ENCODE assay signal across 11 mouse cellular contexts in the genomic region with DNA sequence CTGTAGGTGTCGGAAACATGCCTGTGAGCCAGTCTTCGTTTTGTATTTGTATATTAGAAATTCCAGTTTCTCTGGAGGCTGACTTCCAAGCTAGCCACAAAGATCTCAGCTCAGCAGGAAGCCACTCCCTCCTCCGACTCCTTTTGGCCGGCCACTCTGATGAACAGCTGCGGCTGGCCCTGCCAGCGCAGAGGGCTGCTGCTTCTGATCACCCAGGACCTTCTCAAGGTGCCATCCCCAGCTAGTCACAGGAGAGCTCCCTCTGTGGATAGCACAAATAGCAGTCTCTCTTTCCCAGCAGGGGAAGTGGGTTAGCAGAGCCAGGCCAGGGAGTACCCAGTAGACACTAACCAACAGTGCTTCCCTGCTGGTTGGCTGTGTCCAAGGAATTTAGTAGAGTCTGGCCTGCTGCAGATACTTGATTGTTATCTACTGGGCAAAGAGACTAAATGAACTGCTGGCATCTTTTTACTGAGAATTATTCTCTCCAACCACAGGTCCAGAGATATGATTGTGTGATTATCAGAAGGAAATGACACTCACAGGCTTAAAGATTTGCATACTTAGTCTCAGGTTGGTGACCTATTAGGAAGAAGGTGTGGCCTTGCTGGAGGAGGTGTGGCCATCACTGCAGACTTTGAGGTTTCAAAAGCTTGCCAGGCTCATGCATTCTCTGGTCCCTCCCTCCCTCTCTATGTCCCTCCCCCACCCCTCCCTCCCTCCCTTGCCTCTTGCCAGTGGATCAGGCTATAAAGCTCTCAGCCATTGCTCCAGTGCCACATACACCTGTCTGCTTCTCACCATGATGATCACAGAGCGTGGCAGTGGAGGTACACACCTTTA. TPM values are rescaled to one million over a fixed set of nuclear protein-coding genes. Genes with fewer than 3 reads are reported as not detected.
DNase-seq lines count a peak whose midpoint lies in the region; ATAC-seq and TF ChIP-seq lines count a peak whose summit lies in the region.
"Had no signal": no experiment of that assay in that cellular context is flagged by ENCODE, and none has a peak within 500 bp of the region (broad histone marks: within the 10 kb centered on the region; RNA-seq: fewer than 3 reads in every experiment).

No protein-coding gene starts in this region.

- no peaks in the 10 kb centered on the region for H3K9me3 ChIP-seq in heart, embryonic 11.5 days (replicated peaks; ENCODE audit: control insufficient read depth, low read length)
- no peaks in the 10 kb centered on the region for H3K9me3 ChIP-seq in liver, embryonic 14.5 days (ENCODE audit: control insufficient read depth, low read length)
- H3K9me3 ChIP-seq in forebrain, embryonic 15.5 days: no peaks in the 10 kb centered on the region
- H3K9me3 ChIP-seq: hindbrain, embryonic 12.5 days had no signal

- 33% methylated on average over 7 of the region's 7 CpGs for WGBS in heart, embryonic 11.5 days (ENCODE audit: insufficient replicate concordance)
- WGBS in liver, embryonic 14.5 days (ENCODE audit: insufficient replicate concordance): 43% methylated on average over 7 of the region's 7 CpGs
- 54% methylated on average over 7 of the region's 7 CpGs for WGBS in forebrain, embryonic 15.5 days

- TF ChIP-seq EP300 in liver, embryonic 14.5 days (IDR thresholded peaks at IDR 0.05; ENCODE audit: low read depth): no peak

- TF ChIP-seq CTCF in bone marrow macrophage, adult 2 months (IDR thresholded peaks at IDR 0.05; ENCODE audit: low read depth, low read length): no peak
- no peak for TF ChIP-seq CTCF in liver, embryonic 14.5 days (IDR thresholded peaks at IDR 0.05; ENCODE audit: low read depth)

- no peak for ATAC-seq in heart, embryonic 11.5 days (replicated peaks; ENCODE audit: insufficient number of reproducible peaks, low FRiP score, low TSS enrichment)
- peak; percentile 67; the same call in 1 of the 2 replicates for ATAC-seq in liver, embryonic 14.5 days (ENCODE audit: insufficient read depth)
- no peak for ATAC-seq in forebrain, embryonic 15.5 days (replicated peaks)

- H3K4me2 ChIP-seq in heart, embryonic 11.5 days: no peak overlapping the region
- H3K4me2 ChIP-seq in liver, embryonic 14.5 days (ENCODE audit: low read depth): no peak overlapping the region
- H3K4me2 ChIP-seq in forebrain, embryonic 15.5 days (replicated peaks): no peak overlapping the region
- H3K4me2 ChIP-seq: hindbrain, embryonic 12.5 days had no signal

- no peaks in the 10 kb centered on the region for H3K36me3 ChIP-seq in heart, embryonic 11.5 days (ENCODE audit: control insufficient read depth, insufficient read depth, low read length)
- H3K36me3 ChIP-seq in liver, embryonic 14.5 days (replicated peaks; ENCODE audit: control insufficient read depth, insufficient read depth, low read depth): no peaks in the 10 kb centered on the region
- no peaks in the 10 kb centered on the region for H3K36me3 ChIP-seq in forebrain, embryonic 15.5 days
- H3K36me3 ChIP-seq: hindbrain, embryonic 12.5 days had no signal

- H3K4me3 ChIP-seq in heart, embryonic 11.5 days (ENCODE audit: low read depth, low read length): no peak overlapping the region
- H3K4me3 ChIP-seq in bone marrow macrophage, adult 2 months (ENCODE audit: insufficient read depth, low read length): no peak overlapping the region
- H3K4me3 ChIP-seq in liver, embryonic 14.5 days (ENCODE audit: insufficient read depth in 1 of 2, low read depth in 2 of 2, low read length in 2 of 2): no peak overlapping the region
- no peak overlapping the region for H3K4me3 ChIP-seq in forebrain, embryonic 15.5 days
- H3K4me3 ChIP-seq: erythroblast, embryonic 14.5 days; hindbrain, embryonic 12.5 days had no signal

- H3K9ac ChIP-seq in heart, embryonic 11.5 days (ENCODE audit: low read depth, low read length): no peak overlapping the region
- no peak overlapping the region for H3K9ac ChIP-seq in liver, embryonic 14.5 days (replicated peaks)
- no peak overlapping the region for H3K9ac ChIP-seq in forebrain, embryonic 15.5 days (replicated peaks)
- H3K9ac ChIP-seq: hindbrain, embryonic 12.5 days had no signal

- DNase-seq in heart, adult 11 months: peak; percentile 89
- DNase-seq in A20 (ENCODE audit: low read depth, low spot score): peak; percentile 69
- no peak for DNase-seq in liver, embryonic 14.5 days (ENCODE audit: low read depth in 3 of 3, low spot score in 3 of 3)
- DNase-seq in testis, postnatal 14 days (ENCODE audit: low spot score): no peak
- DNase-seq in cerebellum, postnatal 36 days: no peak

- H3K27ac ChIP-seq in heart, embryonic 11.5 days (ENCODE audit: low read depth, low read length): no peak overlapping the region
- H3K27ac ChIP-seq in bone marrow macrophage, adult 2 months (ENCODE audit: insufficient read depth, low read depth, low read length): peak overlapping the region; percentile 40; the same call in 1 of the 2 replicates
- H3K27ac ChIP-seq in liver, embryonic 14.5 days: no peak overlapping the region
- H3K27ac ChIP-seq in forebrain, embryonic 15.5 days (replicated peaks): no peak overlapping the region
- H3K27ac ChIP-seq: hindbrain, embryonic 12.5 days had no signal

- H3K27me3 ChIP-seq in heart, embryonic 11.5 days (ENCODE audit: control insufficient read depth, insufficient read depth, low read length): no peaks in the 10 kb centered on the region; the same call in 1 of the 2 replicates
- no peaks in the 10 kb centered on the region for H3K27me3 ChIP-seq in liver, embryonic 14.5 days (ENCODE audit: control insufficient read depth, insufficient read depth, low read length)
- no peaks in the 10 kb centered on the region for H3K27me3 ChIP-seq in forebrain, embryonic 15.5 days
- H3K27me3 ChIP-seq: hindbrain, embryonic 12.5 days had no signal

- no peak for TF ChIP-seq POLR2A in bone marrow macrophage, adult 2 months (IDR thresholded peaks at IDR 0.05; ENCODE audit: borderline replicate concordance, low read depth, low read length)

- 0 out of 2 replicates have a peak, but pooled peaks cover 2% of the 10 kb centered on the region for H3K4me1 ChIP-seq in heart, embryonic 11.5 days (ENCODE audit: control insufficient read depth, insufficient read depth, low read length)
- peaks cover 12% of the 10 kb centered on the region for H3K4me1 ChIP-seq in bone marrow macrophage, adult 2 months (ENCODE audit: control insufficient read depth, insufficient read depth, low read length)
- 0 out of 4 replicates have a peak, but pooled peaks cover 0 to 4% of the 10 kb centered on the region in 2 experiments for H3K4me1 ChIP-seq in liver, embryonic 14.5 days (replicated peaks; ENCODE audit: control insufficient read depth in 2 of 2, insufficient read depth in 2 of 2, low read length in 1 of 2)
- H3K4me1 ChIP-seq in forebrain, embryonic 15.5 days: no peaks in the 10 kb centered on the region
- H3K4me1 ChIP-seq: hindbrain, embryonic 12.5 days had no signal

RNA-seq across cellular contexts. Expression of a gene that starts 3.2 kb away (rescaled TPM):
- polyA plus RNA-seq in heart, embryonic 11.5 days (2014; fragmentation: Nextera tagmentation; extraction: Ambion mirVana): not detected in 2 replicates
- polyA plus RNA-seq in bone marrow macrophage, adult 2 months (2012; ENCODE audit: insufficient read depth, insufficient read length, missing spikeins): not detected in 2 replicates
- not detected in 2 replicates for polyA plus RNA-seq in liver, embryonic 14.5 days (2012; rRNA removed)
- not detected in 2 replicates for polyA plus RNA-seq in liver, embryonic 14.5 days (2014; fragmentation: Nextera tagmentation; extraction: Ambion mirVana)
- polyA plus RNA-seq in forebrain, embryonic 15.5 days (2015; fragmentation: Nextera tagmentation; extraction: Ambion mirVana): 0.34 TPM in 1 of 2 replicates, not detected in the other
- polyA plus RNA-seq: hindbrain, embryonic 12.5 days had no signal

RNA-seq across cellular contexts. Expression of a gene that starts 6.5 kb away (rescaled TPM):
- not detected in 2 replicates for polyA plus RNA-seq in heart, embryonic 11.5 days (2014; fragmentation: Nextera tagmentation; extraction: Ambion mirVana)
- not detected in 2 replicates for polyA plus RNA-seq in bone marrow macrophage, adult 2 months (2012; ENCODE audit: insufficient read depth, insufficient read length, missing spikeins)
- polyA plus RNA-seq in liver, embryonic 14.5 days (2012; rRNA removed): not detected in 2 replicates
- polyA plus RNA-seq in liver, embryonic 14.5 days (2014; fragmentation: Nextera tagmentation; extraction: Ambion mirVana): not detected in 2 replicates
- not detected in 2 replicates for polyA plus RNA-seq in forebrain, embryonic 15.5 days (2015; fragmentation: Nextera tagmentation; extraction: Ambion mirVana)
- polyA plus RNA-seq: erythroblast, embryonic 14.5 days; hindbrain, embryonic 12.5 days; spleen, adult 2 months had no signal

RNA-seq across cellular contexts. Expression of a gene that starts 16.7 kb away (rescaled TPM):
- 2.6 and 5.4 TPM in 2 replicates for polyA plus RNA-seq in heart, embryonic 11.5 days (2014; fragmentation: Nextera tagmentation; extraction: Ambion mirVana)
- not detected in 2 replicates for polyA plus RNA-seq in bone marrow macrophage, adult 2 months (2012; ENCODE audit: insufficient read depth, insufficient read length, missing spikeins)
- 4.5 TPM in 2 replicates for polyA plus RNA-seq in liver, embryonic 14.5 days (2012; rRNA removed)
- 7.6 and 9.1 TPM in 2 replicates for polyA plus RNA-seq in liver, embryonic 14.5 days (2014; fragmentation: Nextera tagmentation; extraction: Ambion mirVana)
- polyA plus RNA-seq in forebrain, embryonic 15.5 days (2015; fragmentation: Nextera tagmentation; extraction: Ambion mirVana): 0.08 and 0.24 TPM in 2 replicates

RNA-seq across cellular contexts. Expression of a gene that starts 24.8 kb away (rescaled TPM):
- 66.8 and 76.9 TPM in 2 replicates for polyA plus RNA-seq in heart, embryonic 11.5 days (2014; fragmentation: Nextera tagmentation; extraction: Ambion mirVana)
- 70.1 and 76.6 TPM in 2 replicates for polyA plus RNA-seq in bone marrow macrophage, adult 2 months (2012; ENCODE audit: insufficient read depth, insufficient read length, missing spikeins)
- polyA plus RNA-seq in liver, embryonic 14.5 days (2012; rRNA removed): 47.7 and 48.4 TPM in 2 replicates
- polyA plus RNA-seq in liver, embryonic 14.5 days (2014; fragmentation: Nextera tagmentation; extraction: Ambion mirVana): 56.0 and 66.9 TPM in 2 replicates
- polyA plus RNA-seq in forebrain, embryonic 15.5 days (2015; fragmentation: Nextera tagmentation; extraction: Ambion mirVana): 126 and 130 TPM in 2 replicates

RNA-seq across cellular contexts. Expression of a gene that starts 25.1 kb away (rescaled TPM):
- 221 and 245 TPM in 2 replicates for polyA plus RNA-seq in heart, embryonic 11.5 days (2014; fragmentation: Nextera tagmentation; extraction: Ambion mirVana)
- 99.9 and 110 TPM in 2 replicates for polyA plus RNA-seq in bone marrow macrophage, adult 2 months (2012; ENCODE audit: insufficient read depth, insufficient read length, missing spikeins)
- 39.0 and 43.9 TPM in 2 replicates for polyA plus RNA-seq in liver, embryonic 14.5 days (2012; rRNA removed)
- 60.8 and 67.8 TPM in 2 replicates for polyA plus RNA-seq in liver, embryonic 14.5 days (2014; fragmentation: Nextera tagmentation; extraction: Ambion mirVana)
- polyA plus RNA-seq in forebrain, embryonic 15.5 days (2015; fragmentation: Nextera tagmentation; extraction: Ambion mirVana): 167 and 168 TPM in 2 replicates

Comparison
In these comparisons a context has a peak if more than half of its experiments do, and no peak if none do; other contexts are left out.
1. DNase-seq: peak in heart, adult 11 months (single experiment) and A20 (single experiment); none in liver, embryonic 14.5 days (0 of 3), testis, postnatal 14 days (single experiment) and cerebellum, postnatal 36 days (0 of 2).